Mouse (Mus musculus): ENCODE measurements around the gene Tmem145.
"Not testable (repeated sequence)": the region's sequence is repeated elsewhere in the genome, so short reads cannot be mapped to it uniquely, and the experiment has no call there.

The Tmem145 gene

GRCm38 (mm10) chr7:25305956-25306613 lies at the start of gene Tmem145:
Gene Tmem145 (plus strand): TSS chr7:25306106.
- no peak for DNase-seq (ENCODE audit: low spot score)

- DNase-seq (ENCODE audit: low spot score), result no peak
Measured at GRCm38 (mm10) chr7:25261896-25262295, 44.0 kb upstream of the Tmem145 start.

DNA sequence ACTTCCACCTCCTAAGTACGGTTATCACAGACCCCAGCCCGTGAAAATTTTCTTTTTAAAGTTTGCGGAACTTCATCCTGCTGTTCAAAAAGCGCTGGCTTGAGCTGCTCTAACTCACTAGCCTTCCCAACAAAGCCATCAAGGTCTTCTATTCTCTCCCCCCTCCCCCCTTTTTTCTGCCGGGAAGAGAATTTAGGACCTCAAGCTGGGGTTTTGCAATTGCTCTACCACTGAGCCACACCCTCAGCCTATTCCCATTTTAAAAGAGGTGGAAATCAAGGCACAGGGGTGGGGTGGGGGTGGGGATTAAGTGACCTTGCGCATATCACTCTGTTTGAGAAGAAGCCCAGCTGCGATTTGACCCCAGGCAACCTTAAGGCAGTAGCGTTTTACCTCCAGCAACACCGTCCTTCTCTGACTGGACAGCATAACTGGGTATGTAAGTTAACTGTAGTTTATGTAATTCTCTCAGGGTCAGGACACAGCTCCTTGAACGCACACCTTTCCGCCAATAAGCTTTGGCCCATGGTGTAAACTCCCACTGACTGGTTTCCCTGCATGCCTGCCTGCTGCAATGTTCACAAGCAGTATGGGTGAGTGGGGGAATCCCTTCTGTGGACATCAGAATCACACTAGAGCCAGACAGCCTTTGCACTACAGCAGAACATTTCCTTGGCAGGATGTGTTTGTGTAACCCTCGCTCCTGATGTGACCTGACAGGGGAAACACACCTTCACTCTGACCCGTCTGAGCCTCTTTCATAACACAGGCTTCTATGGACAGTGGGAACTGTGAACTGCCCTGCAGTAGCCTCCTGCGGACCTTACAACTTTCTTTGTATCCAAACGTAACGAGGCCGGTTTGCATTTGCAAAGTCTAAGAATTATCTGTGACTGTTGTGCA lies 41.7 kb upstream of the Tmem145 start:
- no peak for DNase-seq (ENCODE audit: low spot score)

- not testable (repeated sequence) for DNase-seq (ENCODE audit: low spot score)
Measured at GRCm38 (mm10) chr7:25265743-25266142, 40.2 kb upstream of the Tmem145 start.

DNA sequence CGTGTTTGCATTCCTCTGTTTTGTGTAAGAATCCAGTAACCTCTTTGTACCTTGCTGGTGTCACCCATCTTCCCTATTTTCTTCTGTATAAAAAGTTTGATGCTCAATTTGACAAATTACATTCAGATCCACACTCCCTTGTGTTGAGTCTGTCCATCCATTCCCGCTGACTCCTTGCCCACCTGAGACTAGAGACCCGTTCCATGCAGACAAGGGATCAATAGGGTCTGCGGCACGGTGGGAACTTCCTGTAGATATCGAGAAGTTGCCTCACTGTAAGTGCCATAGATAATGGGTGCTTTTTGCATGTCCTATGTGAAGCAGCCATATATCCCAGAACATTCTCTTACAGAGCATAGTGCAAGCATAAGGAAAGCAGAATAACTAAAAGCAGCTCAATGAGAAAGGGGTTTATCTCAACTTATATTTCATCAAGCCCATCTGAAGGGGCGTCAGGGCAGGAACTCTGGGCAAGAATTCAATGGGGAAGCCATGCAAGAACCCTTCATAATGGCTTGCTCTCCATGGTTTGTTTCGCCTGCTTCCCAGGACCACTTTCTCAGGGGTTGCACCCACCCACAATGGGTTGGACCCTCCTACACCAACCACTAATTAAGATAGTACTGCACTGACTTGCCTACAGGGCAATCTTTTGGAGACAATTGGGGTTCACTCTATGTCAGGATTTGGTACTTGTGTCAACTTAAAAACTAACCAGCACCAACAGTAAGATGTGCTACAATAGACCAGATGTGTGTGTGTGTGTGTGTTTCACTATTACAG lies 39.5 kb upstream of the Tmem145 start:
- no peak for DNase-seq (ENCODE audit: low spot score)

DNA sequence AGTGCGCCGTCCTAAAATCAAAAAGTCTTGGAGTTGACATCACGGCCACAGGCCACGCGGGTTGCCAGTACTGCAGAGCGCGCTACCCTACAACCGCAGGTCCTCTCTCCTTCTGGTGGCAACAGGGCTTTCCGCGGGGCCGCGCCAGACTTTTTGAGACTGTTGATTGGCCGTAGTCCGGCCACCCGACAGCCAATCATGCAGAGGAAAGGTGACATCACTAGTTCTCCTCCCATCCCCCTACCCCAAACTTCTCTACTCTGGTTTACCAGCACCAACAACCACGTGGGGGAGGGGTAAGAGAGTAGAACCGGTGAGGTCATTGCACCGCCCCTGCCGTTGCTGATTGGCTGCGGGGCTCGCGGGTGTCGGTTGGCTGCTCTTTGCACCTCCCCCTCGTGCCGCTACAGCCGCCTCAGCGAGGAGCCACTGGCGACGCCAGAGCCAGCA lies 38.6 kb upstream of the Tmem145 start, which contains the start of gene Cic:
Cic (plus strand) TSS at position 404 of the 450 bp plus-strand sequence.
- DNase-seq (ENCODE audit: low spot score), result peak; percentile 99

DNA sequence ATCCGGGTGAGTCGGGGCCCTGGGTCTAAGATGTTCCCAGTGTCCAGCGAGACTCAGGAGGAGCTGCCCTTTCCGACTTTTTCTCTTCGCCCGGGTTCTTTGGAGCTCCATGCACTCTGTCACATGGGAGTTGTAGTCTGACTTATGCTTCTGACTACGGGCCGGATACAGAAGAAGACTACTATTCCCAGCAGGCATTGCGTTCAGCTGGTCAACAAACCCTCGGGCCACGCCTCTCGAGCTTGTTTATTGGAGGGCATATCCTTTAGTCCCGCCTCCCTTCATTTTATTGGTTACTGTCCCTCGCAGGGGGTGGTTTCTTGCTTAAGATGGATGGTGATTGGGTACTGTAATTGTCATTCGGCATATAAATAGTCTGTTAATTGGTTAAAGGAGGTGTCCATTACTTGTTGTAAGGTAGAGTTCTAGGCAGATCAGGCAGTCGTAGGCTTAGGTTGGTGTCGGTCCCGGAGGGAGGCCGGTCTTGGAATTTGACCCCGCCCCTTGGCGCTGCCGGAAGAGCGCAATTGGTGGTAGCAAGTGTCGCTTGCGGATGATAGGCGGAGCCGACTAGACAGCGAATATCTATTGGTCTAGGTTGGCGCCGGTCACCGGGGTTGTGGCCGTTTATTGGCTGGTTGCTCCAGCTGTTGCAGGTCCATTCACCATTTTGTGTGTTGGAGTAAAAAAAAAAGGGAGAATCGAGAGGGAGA lies 38.0 kb upstream of the Tmem145 start:
- DNase-seq (ENCODE audit: low spot score), result peak; percentile 100

GRCm38 (mm10) chr7:25268588-25268987 lies 37.3 kb upstream of the Tmem145 start:
- DNase-seq (ENCODE audit: low spot score), result peak; percentile 39

- DNase-seq (ENCODE audit: low spot score), result no peak
Measured at GRCm38 (mm10) chr7:25269029-25269428, 36.9 kb upstream of the Tmem145 start.

GRCm38 (mm10) chr7:25269545-25270271 lies 36.2 kb upstream of the Tmem145 start:
- DNase-seq (ENCODE audit: low spot score), result no peak

DNA sequence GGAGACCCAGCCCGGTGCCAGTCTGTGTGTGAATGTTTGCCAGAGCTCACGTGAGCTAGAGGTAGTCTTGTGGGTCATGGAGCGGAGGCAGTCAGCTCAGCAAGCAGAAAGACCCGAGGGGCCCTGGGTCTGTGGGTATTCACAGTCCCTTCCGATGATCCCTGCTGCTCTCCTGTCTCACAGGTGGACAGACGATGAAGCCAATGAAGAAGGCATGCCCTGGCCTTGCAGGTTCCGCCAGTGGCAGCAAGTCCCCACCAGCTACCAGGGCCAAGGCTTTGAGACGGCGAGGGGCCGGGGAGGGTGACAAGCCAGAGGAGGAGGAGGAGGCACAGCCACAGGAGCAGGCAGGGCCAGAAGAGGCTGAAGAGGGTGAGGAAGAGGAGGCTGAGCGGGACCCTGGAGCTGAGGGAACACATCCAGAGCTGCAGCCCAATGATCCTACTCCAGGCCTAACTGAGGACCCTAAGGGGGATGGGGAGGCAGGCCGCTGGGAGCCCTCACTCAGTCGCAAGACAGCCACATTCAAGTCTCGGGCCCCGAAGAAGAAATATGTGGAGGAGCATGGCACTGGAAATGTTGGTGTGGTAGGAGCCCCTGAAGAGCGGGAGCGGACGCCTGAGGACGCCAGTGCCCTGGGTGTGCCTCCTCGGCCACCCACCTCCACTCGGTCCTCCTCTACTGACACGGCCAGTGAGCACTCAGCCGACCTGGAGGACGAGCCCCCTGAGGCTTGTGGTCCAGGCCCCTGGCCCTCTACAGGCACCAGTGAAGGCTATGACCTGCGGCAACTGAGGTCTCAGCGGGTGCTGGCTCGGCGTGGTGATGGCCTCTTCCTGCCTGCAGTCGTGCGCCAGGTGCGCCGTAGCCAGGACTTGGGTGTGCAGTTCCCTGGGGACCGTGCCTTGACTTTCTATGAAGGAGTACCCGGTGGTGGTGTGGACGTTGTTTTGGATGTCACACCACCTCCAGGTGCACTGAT lies 35.0 kb upstream of the Tmem145 start:
- no peak for DNase-seq (ENCODE audit: low spot score)

GRCm38 (mm10) chr7:25271651-25272444 lies 34.1 kb upstream of the Tmem145 start:
- DNase-seq (ENCODE audit: low spot score), result no peak

- DNase-seq (ENCODE audit: low spot score), result no peak
Measured at GRCm38 (mm10) chr7:25272445-25273258, 33.3 kb upstream of the Tmem145 start.

GRCm38 (mm10) chr7:25273259-25274241 lies 32.4 kb upstream of the Tmem145 start:
- DNase-seq (ENCODE audit: low spot score), result no peak

GRCm38 (mm10) chr7:25274571-25274970 lies 31.3 kb upstream of the Tmem145 start:
- peak; percentile 64 for DNase-seq (ENCODE audit: low spot score)

DNA sequence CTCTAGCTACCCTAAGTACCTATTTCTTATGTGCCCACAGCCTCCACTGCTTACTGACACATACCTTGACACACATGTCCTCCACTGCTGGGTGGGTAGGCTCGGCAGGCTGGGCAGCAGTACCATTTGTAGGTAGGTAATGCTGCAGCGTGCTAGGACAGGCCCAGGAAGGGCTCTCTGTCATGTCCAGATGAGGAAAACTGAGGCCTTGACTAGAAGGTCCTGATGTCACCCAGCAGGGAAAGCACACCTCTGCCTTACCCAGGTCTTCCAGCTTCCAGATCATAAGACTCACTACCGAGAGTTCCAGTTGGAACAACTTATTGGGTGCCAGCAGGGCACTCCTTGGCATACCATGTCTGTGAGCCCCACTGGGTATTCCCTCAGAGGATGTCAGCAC lies 30.9 kb upstream of the Tmem145 start:
- no peak for DNase-seq (ENCODE audit: low spot score)
